Mouse (Mus musculus): ENCODE results near the gene Etnk2.

DNA sequence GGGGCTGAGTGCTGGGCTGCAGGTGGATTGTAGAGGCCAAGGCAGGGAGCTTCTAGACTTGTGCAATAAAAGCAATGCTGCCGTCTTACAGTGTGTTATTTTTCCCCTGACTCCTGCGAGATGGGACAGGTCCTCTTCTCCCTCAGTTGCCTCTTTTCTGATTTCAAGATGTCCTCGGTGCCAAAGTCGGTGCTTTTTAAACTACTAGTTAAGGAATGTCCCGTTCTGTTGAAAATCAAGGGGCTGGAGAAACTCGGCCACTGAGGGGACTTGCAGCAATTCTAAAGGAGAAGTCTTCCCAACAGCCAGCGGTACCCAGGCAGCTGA lies 33.8 kb upstream of the Etnk2 start:
- TF ChIP-seq CTCF (IDR thresholded peaks at IDR 0.05; ENCODE audit: borderline replicate concordance, extremely low read depth, insufficient read depth, insufficient read length) (no peak), POLR2A (IDR thresholded peaks at IDR 0.05; ENCODE audit: borderline replicate concordance, extremely low read depth, insufficient read depth, insufficient read length, poor library complexity, severe bottlenecking) (no peak)

Measured in brain, embryonic 14.5 days (tissue).